8 mouse cellular contexts compared by ENCODE assay signal in genomic region chr5:77265671-77266065, GRCm38 (mm10). TPM values are rescaled to one million over a fixed set of nuclear protein-coding genes. Genes with fewer than 3 reads are reported as not detected.
DNase-seq lines count a peak whose midpoint lies in the region; ATAC-seq lines count a peak whose summit lies in the region.

No protein-coding gene starts in this region.

- no peaks in the 10 kb centered on the region for H3K9me3 ChIP-seq in embryonic facial prominence, embryonic 11.5 days (replicated peaks; ENCODE audit: control insufficient read depth, low read length)
- no peaks in the 10 kb centered on the region for H3K9me3 ChIP-seq in midbrain, embryonic 15.5 days

- DNase-seq in 3T3-L1 (ENCODE audit: low read depth, low spot score) (peak; percentile 71), liver (peak; percentile 87)
- peak; percentile 88 for DNase-seq in adrenal gland, adult 2 months
- DNase-seq in embryonic facial prominence, embryonic 11.5 days (ENCODE audit: low spot score), result peak; percentile 76
- DNase-seq in heart, adult 18-20 months, result peak; percentile 71 to 72
- DNase-seq in kidney, adult 11 months, result peak; percentile 64
- DNase-seq in spleen, postnatal 36 days (ENCODE audit: low spot score in 2 of 2), result peak; percentile 78 to 79

- no peaks in the 10 kb centered on the region for H3K4me1 ChIP-seq in embryonic facial prominence, embryonic 11.5 days (ENCODE audit: control insufficient read depth, insufficient read depth, low read length)
- H3K4me1 ChIP-seq in midbrain, embryonic 15.5 days, result peaks cover 12% of the 10 kb centered on the region

- H3K4me2 ChIP-seq in embryonic facial prominence, embryonic 11.5 days (ENCODE audit: low read depth, low read length), result peak overlapping the region; percentile 58
- peak overlapping the region; percentile 67 for H3K4me2 ChIP-seq in midbrain, embryonic 15.5 days

- peak overlapping the region; percentile 96 for H3K9ac ChIP-seq in embryonic facial prominence, embryonic 11.5 days (replicated peaks; ENCODE audit: low read length)
- peak overlapping the region; percentile 62 for H3K9ac ChIP-seq in midbrain, embryonic 15.5 days

- peaks cover 4% of the 10 kb centered on the region for H3K36me3 ChIP-seq in embryonic facial prominence, embryonic 11.5 days (replicated peaks; ENCODE audit: control insufficient read depth, insufficient read depth, low read depth, low read length)
- no peaks in the 10 kb centered on the region for H3K36me3 ChIP-seq in midbrain, embryonic 15.5 days (replicated peaks)

- H3K4me3 ChIP-seq in embryonic facial prominence, embryonic 11.5 days (ENCODE audit: low read depth, low read length), result peak overlapping the region; percentile 100
- peak overlapping the region; percentile 82 for H3K4me3 ChIP-seq in midbrain, embryonic 15.5 days

- no peaks in the 10 kb centered on the region for H3K27me3 ChIP-seq in embryonic facial prominence, embryonic 11.5 days (ENCODE audit: control insufficient read depth, insufficient read depth, low read length)
- H3K27me3 ChIP-seq in midbrain, embryonic 15.5 days (replicated peaks), result no peaks in the 10 kb centered on the region; the same call in none of the 2 replicates

- peak; percentile 78 for ATAC-seq in embryonic facial prominence, embryonic 11.5 days (replicated peaks; ENCODE audit: insufficient number of reproducible peaks, low FRiP score, low TSS enrichment, low read depth)
- ATAC-seq in midbrain, embryonic 15.5 days (replicated peaks), result peak; percentile 82

- 3% methylated on average over 28 of the region's 53 CpGs for WGBS in embryonic facial prominence, embryonic 11.5 days
- 2% methylated on average over 42 of the region's 53 CpGs for WGBS in midbrain, embryonic 15.5 days

- H3K27ac ChIP-seq in embryonic facial prominence, embryonic 11.5 days (replicated peaks; ENCODE audit: low read depth, low read length), result peak overlapping the region; percentile 97
- peak overlapping the region; percentile 78 for H3K27ac ChIP-seq in midbrain, embryonic 15.5 days

RNA-seq across cellular contexts. Expression of gene Rest, which starts 0.4 kb away (rescaled TPM):
- total RNA-seq in adrenal gland, adult 2 months (2021), result 10 to 100 TPM; 18.9 to 19.6 TPM
- polyA plus RNA-seq in adrenal gland, adult 2 months (2012; rRNA removed), result 6.9 and 7.8 TPM in 2 replicates
- 49.4 and 52.2 TPM in 2 replicates for polyA plus RNA-seq in embryonic facial prominence, embryonic 11.5 days (2014; fragmentation: Nextera tagmentation; extraction: Ambion mirVana)
- 10 to 100 TPM; 13.2 to 13.5 TPM for total RNA-seq in heart, adult 18-20 months (2021)
- polyA plus RNA-seq in midbrain, embryonic 15.5 days (2015; fragmentation: Nextera tagmentation; extraction: Ambion mirVana), result 6.4 and 6.7 TPM in 2 replicates

RNA-seq across cellular contexts. Expression of gene Noa1, which starts 44.2 kb away (rescaled TPM):
- 10 to 100 TPM; 28.7 to 29.5 TPM for total RNA-seq in adrenal gland, adult 2 months (2021)
- polyA plus RNA-seq in adrenal gland, adult 2 months (2012; rRNA removed), result 30.2 and 31.6 TPM in 2 replicates
- 29.2 and 36.4 TPM in 2 replicates for polyA plus RNA-seq in embryonic facial prominence, embryonic 11.5 days (2014; fragmentation: Nextera tagmentation; extraction: Ambion mirVana)
- total RNA-seq in heart, adult 18-20 months (2021), result 10 to 100 TPM; 22.1 to 25.7 TPM
- 36.1 and 37.5 TPM in 2 replicates for polyA plus RNA-seq in midbrain, embryonic 15.5 days (2015; fragmentation: Nextera tagmentation; extraction: Ambion mirVana)

RNA-seq across cellular contexts. Expression of gene Polr2b, which starts 44.3 kb away (rescaled TPM):
- total RNA-seq in adrenal gland, adult 2 months (2021), result 10 to 100 TPM; 67.5 to 95.1 TPM
- polyA plus RNA-seq in adrenal gland, adult 2 months (2012; rRNA removed), result 20.7 and 37.6 TPM in 2 replicates
- 104 and 109 TPM in 2 replicates for polyA plus RNA-seq in embryonic facial prominence, embryonic 11.5 days (2014; fragmentation: Nextera tagmentation; extraction: Ambion mirVana)
- 10 to 100 TPM; 32.8 to 36.7 TPM for total RNA-seq in heart, adult 18-20 months (2021)
- polyA plus RNA-seq in midbrain, embryonic 15.5 days (2015; fragmentation: Nextera tagmentation; extraction: Ambion mirVana), result 63.8 and 65.2 TPM in 2 replicates

RNA-seq across cellular contexts. Expression of gene Spink2, which starts 54.4 kb away (rescaled TPM):
- total RNA-seq in adrenal gland, adult 2 months (2021), result under 1 TPM in 1 of 2 experiments, not detected in 1; 0.52 TPM
- polyA plus RNA-seq in adrenal gland, adult 2 months (2012; rRNA removed), result 0.20 TPM in 1 of 2 replicates, not detected in the other
- 1.3 TPM in 2 replicates for polyA plus RNA-seq in embryonic facial prominence, embryonic 11.5 days (2014; fragmentation: Nextera tagmentation; extraction: Ambion mirVana)
- total RNA-seq in heart, adult 18-20 months (2021), result not detected
- polyA plus RNA-seq in midbrain, embryonic 15.5 days (2015; fragmentation: Nextera tagmentation; extraction: Ambion mirVana), result 0.41 TPM in 1 of 2 replicates, not detected in the other

Comparison
In these comparisons a context has a peak if more than half of its experiments do, and no peak if none do; other contexts are left out.
1. Peak in every context shown above with its lines: DNase-seq, ATAC-seq, H3K4me3 ChIP-seq and H3K27ac ChIP-seq.